8 mouse cellular contexts compared by ENCODE assay signal in genomic region chr11:95577776-95578446, GRCm38 (mm10). TPM values are rescaled to one million over a fixed set of nuclear protein-coding genes. Genes with fewer than 3 reads are reported as not detected.
DNase-seq lines count a peak whose midpoint lies in the region; ATAC-seq and TF ChIP-seq lines count a peak whose summit lies in the region.

No protein-coding gene starts in this region.

- TF ChIP-seq POLR2A in olfactory bulb, adult 2 months (IDR thresholded peaks at IDR 0.05; ENCODE audit: insufficient read depth, low read depth, low read length): no peak

- 11% methylated on average over 39 of the region's 39 CpGs for WGBS in hindbrain, embryonic 13.5 days
- WGBS in liver, embryonic 14.5 days (ENCODE audit: insufficient replicate concordance): 12% methylated on average over 39 of the region's 39 CpGs
- 19% methylated on average over 39 of the region's 39 CpGs for WGBS in olfactory bulb, adult 2 months

- peak overlapping the region; percentile 50 for H3K4me2 ChIP-seq in hindbrain, embryonic 13.5 days
- no peak overlapping the region for H3K4me2 ChIP-seq in liver, embryonic 14.5 days (ENCODE audit: low read depth)

- 0 out of 2 replicates have a peak, but pooled peaks have one; percentile 41 for ATAC-seq in frontal cortex, adult (ENCODE audit: low TSS enrichment)
- ATAC-seq in hindbrain, embryonic 13.5 days (ENCODE audit: low FRiP score): 0 out of 2 replicates have a peak, but pooled peaks have one; percentile 53
- no peak for ATAC-seq in liver, embryonic 14.5 days (ENCODE audit: insufficient read depth)
- no peak for ATAC-seq in activated CD4-positive, CD25-positive, alpha-beta regulatory T cell, adult 4 months

- DNase-seq in frontal cortex, postnatal 14 days (ENCODE audit: low spot score in 2 of 2): no peak
- peak; percentile 69 to 70 for DNase-seq in B cell, adult 2 months
- DNase-seq in c-Kit-positive CD71-positive TER-119-positive erythroid progenitor cells, embryonic 14.5 days (ENCODE audit: low spot score): peak; percentile 40
- peak in 2 of 3 experiments; percentile 17 to 20 for DNase-seq in liver, embryonic 14.5 days (ENCODE audit: low read depth in 3 of 3, low spot score in 3 of 3)

- H3K9ac ChIP-seq in hindbrain, embryonic 13.5 days: no peak overlapping the region
- no peak overlapping the region for H3K9ac ChIP-seq in liver, embryonic 14.5 days (replicated peaks)

- H3K4me1 ChIP-seq in hindbrain, embryonic 13.5 days (replicated peaks): peaks cover 30% of the 10 kb centered on the region
- H3K4me1 ChIP-seq in liver, embryonic 14.5 days (replicated peaks; ENCODE audit: control insufficient read depth in 2 of 2, insufficient read depth in 2 of 2, low read length in 1 of 2): no peaks in the 10 kb centered on the region
- H3K4me1 ChIP-seq in olfactory bulb, adult 2 months (ENCODE audit: control insufficient read depth, insufficient read depth, low read length): peaks cover 10% of the 10 kb centered on the region

- no peaks in the 10 kb centered on the region; the same call in 1 of the 2 replicates for H3K36me3 ChIP-seq in hindbrain, embryonic 13.5 days
- H3K36me3 ChIP-seq in liver, embryonic 14.5 days (replicated peaks; ENCODE audit: control insufficient read depth, insufficient read depth, low read depth): no peaks in the 10 kb centered on the region

- TF ChIP-seq CTCF in liver, embryonic 14.5 days (IDR thresholded peaks at IDR 0.05; ENCODE audit: low read depth): peak; percentile 79
- TF ChIP-seq CTCF in olfactory bulb, adult 2 months (IDR thresholded peaks at IDR 0.05; ENCODE audit: insufficient read depth, low read depth, low read length): peak; percentile 64

- TF ChIP-seq EP300 in liver, embryonic 14.5 days (IDR thresholded peaks at IDR 0.05; ENCODE audit: low read depth): no peak

- H3K4me3 ChIP-seq in hindbrain, embryonic 13.5 days: peak overlapping the region; percentile 28
- H3K4me3 ChIP-seq in liver, embryonic 14.5 days (ENCODE audit: insufficient read depth in 1 of 2, low read depth in 2 of 2, low read length in 2 of 2): no peak overlapping the region
- no peak overlapping the region for H3K4me3 ChIP-seq in olfactory bulb, adult 2 months (ENCODE audit: insufficient read depth, low read depth, low read length)

- H3K27ac ChIP-seq in hindbrain, embryonic 13.5 days: no peak overlapping the region
- H3K27ac ChIP-seq in liver, embryonic 14.5 days: no peak overlapping the region
- no peak overlapping the region for H3K27ac ChIP-seq in olfactory bulb, adult 2 months (ENCODE audit: insufficient read depth, low read depth, low read length)

- peaks cover 64% of the 10 kb centered on the region for H3K27me3 ChIP-seq in hindbrain, embryonic 13.5 days
- peaks cover 36% of the 10 kb centered on the region for H3K27me3 ChIP-seq in liver, embryonic 14.5 days (ENCODE audit: control insufficient read depth, insufficient read depth, low read length)

- H3K9me3 ChIP-seq in hindbrain, embryonic 13.5 days: no peaks in the 10 kb centered on the region
- H3K9me3 ChIP-seq in liver, embryonic 14.5 days (ENCODE audit: control insufficient read depth, low read length): no peaks in the 10 kb centered on the region

RNA-seq across cellular contexts. Expression of gene Ngfr, which starts 9.6 kb away (rescaled TPM):
- polyA plus RNA-seq in hindbrain, embryonic 13.5 days (2015; fragmentation: Nextera tagmentation; extraction: Ambion mirVana): 41.4 and 45.5 TPM in 2 replicates
- 2.1 and 2.3 TPM in 2 replicates for polyA plus RNA-seq in liver, embryonic 14.5 days (2012; rRNA removed)
- polyA plus RNA-seq in liver, embryonic 14.5 days (2014; fragmentation: Nextera tagmentation; extraction: Ambion mirVana): 1.1 and 1.2 TPM in 2 replicates
- polyA plus RNA-seq in olfactory bulb, adult 2 months (2012; ENCODE audit: insufficient read depth, insufficient read length, low replicate concordance, missing spikeins): not detected in 2 replicates
- not detected for polyA plus RNA-seq in activated CD4-positive, CD25-positive, alpha-beta regulatory T cell, adult 4 months (2017; shearing (Covaris generic))

Comparison
In these comparisons a context has a peak if more than half of its experiments do, and no peak if none do; other contexts are left out.
1. ATAC-seq: peak in frontal cortex, adult (single experiment) and hindbrain, embryonic 13.5 days (single experiment); none in liver, embryonic 14.5 days (single experiment) and activated CD4-positive, CD25-positive, alpha-beta regulatory T cell, adult 4 months (single experiment).
2. DNase-seq: peak in B cell, adult 2 months (2 of 2), c-Kit-positive CD71-positive TER-119-positive erythroid progenitor cells, embryonic 14.5 days (single experiment) and liver, embryonic 14.5 days (2 of 3); none in frontal cortex, postnatal 14 days (0 of 2).
3. RNA of gene Ngfr, which starts 9.6 kb away (polyA plus RNA-seq): 41.4 to 45.5 TPM in hindbrain, embryonic 13.5 days; 1.1 to 2.3 TPM in liver, embryonic 14.5 days, not detected in activated CD4-positive, CD25-positive, alpha-beta regulatory T cell, adult 4 months and not detected in olfactory bulb, adult 2 months; every median in the first group is over 10 times any median in the second.